9 mouse cellular contexts compared by ENCODE assay signal in the genomic region with DNA sequence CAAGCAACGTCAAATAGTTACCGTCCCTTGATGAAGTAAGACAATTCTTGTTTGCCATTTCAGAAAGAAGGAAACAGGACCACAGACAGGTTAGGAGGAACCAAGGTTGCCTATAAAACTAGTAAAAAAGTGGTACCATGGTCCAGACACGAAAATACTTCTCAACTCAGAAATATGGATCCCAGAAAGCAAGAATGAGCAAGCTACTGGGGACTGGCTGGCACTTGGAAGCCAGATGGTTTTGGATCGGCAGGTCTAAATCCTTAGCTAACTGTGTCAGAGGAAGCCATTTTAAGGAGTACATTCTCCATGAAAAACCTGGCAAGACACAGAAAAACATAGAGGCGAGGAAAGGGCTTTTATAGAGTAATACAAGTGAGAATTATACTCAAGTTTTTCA. TPM values are rescaled to one million over a fixed set of nuclear protein-coding genes. Genes with fewer than 3 reads are reported as not detected.
DNase-seq lines count a peak whose midpoint lies in the region; ATAC-seq and TF ChIP-seq lines count a peak whose summit lies in the region.
"Had no signal": no experiment of that assay in that cellular context is flagged by ENCODE, and none has a peak within 500 bp of the region (broad histone marks: within the 10 kb centered on the region; RNA-seq: fewer than 3 reads in every experiment).

No protein-coding gene starts in this region.

- peak; percentile 19 for ATAC-seq in liver, embryonic 11.5 days (replicated peaks; ENCODE audit: low FRiP score)
- ATAC-seq in monocyte, adult 5-6 weeks (replicated peaks; ENCODE audit: insufficient number of reproducible peaks, low FRiP score, low TSS enrichment, poor library complexity, severe bottlenecking): no peak

- H3K4me2 ChIP-seq in liver, embryonic 11.5 days: peak overlapping the region; percentile 37
- H3K4me2 ChIP-seq: lung, embryonic 14.5 days had no signal

- TF ChIP-seq CTCF in gastrocnemius, adult 2 months (IDR thresholded peaks at IDR 0.05): no peak

- H3K4me1 ChIP-seq in liver, embryonic 11.5 days (replicated peaks; ENCODE audit: control insufficient read depth, insufficient read depth, low read length): 0 out of 2 replicates have a peak, but pooled peaks cover 2% of the 10 kb centered on the region

- intact Hi-C loops in gastrocnemius, adult 2 months (cut with DNase I): loop anchor here (2.0 kb wide), 1 partner anchor 98 kb away; the partner anchor contains the start of gene E2f3
- intact Hi-C loops in heart, postnatal 10 days (cut with DNase I): loop anchor here (2.0 kb wide), 1 partner anchor 98 kb away; the partner anchor contains the start of gene E2f3

- 38% methylated on average over 5 of the region's 5 CpGs for WGBS in liver, embryonic 11.5 days

- no peaks in the 10 kb centered on the region for H3K27me3 ChIP-seq in liver, embryonic 11.5 days (replicated peaks; ENCODE audit: control insufficient read depth, insufficient read depth, low read length)
- H3K27me3 ChIP-seq: neural tube, embryonic 15.5 days had no signal

- DNase-seq in gastrocnemius, adult 2 months: no peak
- no peak for DNase-seq in gastrocnemius, postnatal 4 days (ENCODE audit: low spot score in 2 of 2)
- DNase-seq in liver, embryonic 11.5 days (ENCODE audit: low spot score): peak; percentile 38
- no peak for DNase-seq in liver
- DNase-seq in heart, postnatal 10 days: peak; percentile 11 to 13
- DNase-seq in T-cell, adult 2 months (ENCODE audit: low spot score): no peak

- H3K27ac ChIP-seq in gastrocnemius, adult 2 months: peak overlapping the region; percentile 79
- H3K27ac ChIP-seq in liver, embryonic 11.5 days (ENCODE audit: low read depth, low read length): peak overlapping the region; percentile 61
- H3K27ac ChIP-seq: neural tube, embryonic 15.5 days had no signal

- H3K9ac ChIP-seq in liver, embryonic 11.5 days (ENCODE audit: low read depth, low read length): 0 out of 2 replicates have a peak overlapping the region, but pooled peaks have one; percentile 30
- H3K9ac ChIP-seq: lung, embryonic 14.5 days; neural tube, embryonic 15.5 days had no signal

- no peaks in the 10 kb centered on the region for H3K36me3 ChIP-seq in liver, embryonic 11.5 days (ENCODE audit: control insufficient read depth, insufficient read depth, low read length)
- H3K36me3 ChIP-seq: neural tube, embryonic 15.5 days had no signal

- peak overlapping the region; percentile 62 for H3K4me3 ChIP-seq in gastrocnemius, adult 2 months
- no peak overlapping the region for H3K4me3 ChIP-seq in liver, embryonic 11.5 days (ENCODE audit: low read depth, low read length)
- H3K4me3 ChIP-seq: neural tube, embryonic 15.5 days had no signal

- no peaks in the 10 kb centered on the region for H3K9me3 ChIP-seq in liver, embryonic 11.5 days (ENCODE audit: control insufficient read depth, low read length)
- H3K9me3 ChIP-seq: neural tube, embryonic 15.5 days had no signal

RNA-seq across cellular contexts. Expression of gene Mboat1, which starts 51.9 kb away (rescaled TPM):
- total RNA-seq in gastrocnemius, adult 2 months (2021): 1 to 10 TPM; 1.2 to 3.7 TPM
- 1 to 10 TPM; 6.8 to 8.2 TPM for total RNA-seq in gastrocnemius, postnatal 4 days (2021)
- 4.2 and 4.3 TPM in 2 replicates for polyA plus RNA-seq in liver, embryonic 11.5 days (2014; fragmentation: Nextera tagmentation; extraction: Ambion mirVana)
- total RNA-seq in heart, postnatal 10 days (2021): 1 to 10 TPM; 1.4 to 2.4 TPM
- total RNA-seq in monocyte, adult 5-6 weeks (2017): 7.6 to 22.8 TPM (median 13.8 TPM) in 3 replicates

Comparison
In these comparisons a context has a peak if more than half of its experiments do, and no peak if none do; other contexts are left out.
1. DNase-seq: peak in liver, embryonic 11.5 days (single experiment) and heart, postnatal 10 days (2 of 2); none in gastrocnemius, adult 2 months (single experiment), gastrocnemius, postnatal 4 days (0 of 2), liver (single experiment) and T-cell, adult 2 months (single experiment).